Mouse (Mus musculus) testis, adult 2 months (tissue): ENCODE data around the gene Tmem106a.

ENCODE experiments used
- CTCF ChIP-seq: fragments of 200-500 bp; IDR thresholded peaks from 2 replicates; pipeline ENCODE4 v1.5.1; 2012; ENCODE audit warnings: low read depth, mild to moderate bottlenecking, inconsistent platforms, low read length, moderate library complexity; ENCODE audit not compliant: control insufficient read depth, insufficient read depth, insufficient replicate concordance
- POLR2A ChIP-seq: fragments of 200-500 bp; IDR thresholded peaks from 2 replicates; pipeline ENCODE4 v1.6.1; 2012; ENCODE audit warnings: low read depth, mild to moderate bottlenecking, inconsistent platforms, low read length, moderate library complexity; ENCODE audit not compliant: control insufficient read depth

DNA sequence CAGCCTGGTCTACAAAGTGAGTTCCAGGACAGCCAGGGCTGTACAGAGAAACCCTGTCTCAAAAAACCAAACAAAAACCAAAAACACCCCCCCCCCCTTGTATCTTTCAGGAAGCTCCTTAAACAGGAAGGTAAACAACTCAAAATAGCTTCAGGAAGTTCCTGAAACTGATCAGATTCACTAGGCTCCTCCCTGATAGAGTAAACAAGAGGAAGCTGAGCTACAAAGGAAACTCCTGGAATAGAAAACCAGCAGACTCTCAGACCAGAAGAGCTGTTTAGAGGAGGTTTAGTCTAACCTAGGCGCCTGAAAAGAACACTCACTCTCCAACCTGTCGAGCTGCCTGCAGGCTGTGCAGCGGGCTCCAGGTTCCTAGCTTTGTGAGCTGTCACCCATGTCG, 57.7 kb downstream of the Tmem106a start:
- TF ChIP-seq CTCF (no peak), POLR2A (no peak)
